Mouse (Mus musculus): Measurements from ENCODE around the gene Cyb5r4.
"Not testable (repeated sequence)": the region's sequence is repeated elsewhere in the genome, so short reads cannot be mapped to it uniquely, and the experiment has no call there.

Cyb5r4 gene

GRCm38 (mm10) chr9:87027423-87028084, 5.7 kb downstream of the Cyb5r4 start:
- peak; percentile 82 for DNase-seq

- no peak for DNase-seq
These were observed 10.4 kb downstream of the Cyb5r4 start for GRCm38 (mm10) chr9:87032196-87032595.

GRCm38 (mm10) chr9:87034831-87035580, 13.2 kb downstream of the Cyb5r4 start:
- no peak for DNase-seq

- peak; percentile 62 for DNase-seq
These were observed 27.6 kb downstream of the Cyb5r4 start for GRCm38 (mm10) chr9:87049425-87049824.

GRCm38 (mm10) chr9:87055547-87056235, 33.9 kb downstream of the Cyb5r4 start:
- DNase-seq: no peak

GRCm38 (mm10) chr9:87062337-87062736, 40.5 kb downstream of the Cyb5r4 start:
- no peak for DNase-seq

GRCm38 (mm10) chr9:87068160-87068559, 46.3 kb downstream of the Cyb5r4 start:
- no peak for DNase-seq

GRCm38 (mm10) chr9:87071566-87071965, 49.8 kb downstream of the Cyb5r4 start:
- DNase-seq: not testable (repeated sequence)

GRCm38 (mm10) chr9:87077919-87078318, 56.1 kb downstream of the Cyb5r4 start:
- no peak for DNase-seq

- DNase-seq: no peak
These were observed 57.7 kb downstream of the Cyb5r4 start for GRCm38 (mm10) chr9:87079511-87079910.

- no peak for DNase-seq
These were observed 65.2 kb downstream of the Cyb5r4 start for GRCm38 (mm10) chr9:87086991-87087390.

- peak; percentile 50 for DNase-seq
These were observed 76.2 kb downstream of the Cyb5r4 start for GRCm38 (mm10) chr9:87097989-87098388.

- no peak for DNase-seq
These were observed 93.2 kb downstream of the Cyb5r4 start for GRCm38 (mm10) chr9:87115019-87115418.

- DNase-seq: no peak
These were observed 93.7 kb downstream of the Cyb5r4 start for GRCm38 (mm10) chr9:87115456-87115931.

- DNase-seq: no peak
These were observed 94.2 kb downstream of the Cyb5r4 start for GRCm38 (mm10) chr9:87115978-87116377.

GRCm38 (mm10) chr9:87118996-87119395, 97.2 kb downstream of the Cyb5r4 start:
- no peak for DNase-seq

- DNase-seq: no peak
These were observed 100.2 kb downstream of the Cyb5r4 start for GRCm38 (mm10) chr9:87121956-87122493.

- not testable (repeated sequence) for DNase-seq
These were observed 105.2 kb downstream of the Cyb5r4 start for GRCm38 (mm10) chr9:87127046-87127445.

All from lung, postnatal 36 days (tissue).